Mouse (Mus musculus) monocyte, adult 2 months (primary cell): Measurements from ENCODE around the gene Dst.

ENCODE experiments used
- DNase-seq, 2 experiments: peaks; one replicate each; pipeline ENCODE4 v3.0.0; 2022; ENCODE audit warnings: low spot score in 2 of 2, low read depth in 1 of 2

The Dst gene

GRCm38 (mm10) chr1:33908191-33908962 is at the start of gene Dst:
Dst (plus strand) TSS chr1:33908225.
- DNase-seq = no peak

- no peak for DNase-seq
Observed at GRCm38 (mm10) chr1:33869031-33869430, 39.0 kb upstream of the Dst start.

GRCm38 (mm10) chr1:33869437-33869836 is 38.6 kb upstream of the Dst start:
- DNase-seq = no peak

GRCm38 (mm10) chr1:33873561-33873960 is 34.5 kb upstream of the Dst start:
- DNase-seq = no peak

- DNase-seq = no peak
Observed at GRCm38 (mm10) chr1:33875691-33876090, 32.3 kb upstream of the Dst start.

- DNase-seq = no peak
Observed at GRCm38 (mm10) chr1:33876416-33876815, 31.6 kb upstream of the Dst start.

GRCm38 (mm10) chr1:33878170-33878569 is 29.9 kb upstream of the Dst start:
- DNase-seq = no peak

GRCm38 (mm10) chr1:33883102-33883839 is 24.8 kb upstream of the Dst start:
- peak; percentile 45 to 61 for DNase-seq

GRCm38 (mm10) chr1:33892784-33893183 is 15.2 kb upstream of the Dst start:
- DNase-seq = peak in 1 of 2 experiments; percentile 16

GRCm38 (mm10) chr1:33896116-33896515 is 11.9 kb upstream of the Dst start:
- DNase-seq = no peak

GRCm38 (mm10) chr1:33896666-33897065 is 11.4 kb upstream of the Dst start:
- DNase-seq = no peak

- no peak for DNase-seq
Observed at GRCm38 (mm10) chr1:33897426-33897825, 10.6 kb upstream of the Dst start.

- DNase-seq = no peak
Observed at GRCm38 (mm10) chr1:33898373-33898772, 9.7 kb upstream of the Dst start.

GRCm38 (mm10) chr1:33900175-33900574 is 7.8 kb upstream of the Dst start:
- no peak for DNase-seq

GRCm38 (mm10) chr1:33903587-33903986 is 4.4 kb upstream of the Dst start:
- DNase-seq = no peak

- DNase-seq = no peak
Observed at GRCm38 (mm10) chr1:33906216-33906615, 1.8 kb upstream of the Dst start.

- DNase-seq = no peak
Observed at GRCm38 (mm10) chr1:33906927-33907326, 1.1 kb upstream of the Dst start.

- DNase-seq = peak in 1 of 2 experiments; percentile 14
Observed at GRCm38 (mm10) chr1:33907421-33908190, 419 bp upstream of the Dst start, which contains the start of gene Bend6. Bend6 (minus strand) TSS chr1:33907816.

GRCm38 (mm10) chr1:33911589-33911988 is 3.6 kb downstream of the Dst start:
- no peak for DNase-seq

GRCm38 (mm10) chr1:33916554-33916953 is 8.5 kb downstream of the Dst start:
- DNase-seq = no peak

- DNase-seq = no peak
Observed at GRCm38 (mm10) chr1:33922975-33923374, 14.9 kb downstream of the Dst start.

GRCm38 (mm10) chr1:33925283-33925682 is 17.3 kb downstream of the Dst start:
- no peak for DNase-seq
